Mouse (Mus musculus) embryo, embryonic 11.5 days (tissue): Measurements from ENCODE around the gene Olfr599.
"Not testable (repeated sequence)": the region's sequence is repeated elsewhere in the genome, so short reads cannot be mapped to it uniquely, and the experiment has no call there.

Experiments used
- DNase-seq: peaks from one replicate; pipeline ENCODE4 v3.0.0-alpha.2; 2012; ENCODE audit warnings: low read depth, low spot score

Olfr599 gene

GRCm38 (mm10) chr7:103335617-103336016 is at the start of gene Olfr599:
Gene Olfr599 (plus strand): TSS chr7:103335917.
- DNase-seq, result no peak

DNA sequence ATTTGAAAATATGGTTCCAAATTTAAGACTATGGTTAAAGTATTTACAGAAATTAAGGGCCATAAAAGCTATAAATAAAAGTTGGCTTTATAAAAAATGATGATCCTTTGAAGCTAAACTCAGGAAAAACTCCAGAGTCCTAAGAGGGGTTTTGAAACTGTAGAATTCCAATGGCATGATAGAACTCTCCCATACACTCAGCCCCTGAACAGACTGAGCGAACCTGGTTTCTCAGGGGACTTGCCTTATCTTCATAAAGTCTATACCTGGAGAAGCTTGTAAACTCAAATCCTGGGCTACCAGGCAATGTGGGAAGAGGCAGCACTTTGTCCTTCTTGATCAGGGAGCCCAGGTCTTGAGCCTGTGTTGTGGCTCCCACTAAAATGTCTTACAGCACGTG is 30.4 kb upstream of the Olfr599 start, which contains the start of gene Olfr596:
TSS of gene Olfr596 (plus strand) at position 301 of the 400 bp plus-strand sequence.
- DNase-seq, result not testable (repeated sequence)

- DNase-seq, result not testable (repeated sequence)
Observed at GRCm38 (mm10) chr7:103316015-103316414, 19.7 kb upstream of the Olfr599 start, which contains the start of gene Olfr597. Gene Olfr597 (plus strand): TSS chr7:103316315.

GRCm38 (mm10) chr7:103323268-103323667 is 12.4 kb upstream of the Olfr599 start, which contains the start of gene Olfr598:
Gene Olfr598 (plus strand): TSS chr7:103323568.
- DNase-seq, result no peak

GRCm38 (mm10) chr7:103349569-103349968 is 13.9 kb downstream of the Olfr599 start, which contains the start of gene Olfr600:
Gene Olfr600 (minus strand): TSS chr7:103349669.
- no peak for DNase-seq

GRCm38 (mm10) chr7:103362555-103362954 is 26.8 kb downstream of the Olfr599 start, which contains the start of gene Olfr601:
Gene Olfr601 (minus strand): TSS chr7:103362655.
- no peak for DNase-seq

- no peak for DNase-seq
Observed at GRCm38 (mm10) chr7:103386077-103386476, 50.4 kb downstream of the Olfr599 start, which contains the start of gene Olfr603. Gene Olfr603 (minus strand): TSS chr7:103386177.
